Mouse (Mus musculus) midbrain, embryonic 11.5 days (tissue): Measurements from ENCODE around the gene Pacsin3. TPM values are rescaled to one million over a fixed set of nuclear protein-coding genes. Genes with fewer than 3 reads are reported as not detected.

Experiments used
- ATAC-seq: fragments of 200-750 bp; cut with Nextera tagmentation; 2 replicates; pipeline ENCODE4 v1.8.0; 2017; ENCODE audit warnings: moderate TSS enrichment, moderate library complexity; ENCODE audit not compliant: low FRiP score
- DNase-seq: peaks from one replicate; pipeline ENCODE4 v3.0.0; 2015; ENCODE audit warnings: low spot score; ENCODE audit errors: missing footprints
- H3K27ac ChIP-seq: fragments of 300-500 bp; sonication (generic); 2 replicates; pipeline ENCODE4 v1.5.1; 2014; ENCODE audit warnings: low read depth, low read length
- H3K27me3 ChIP-seq: fragments of 300-500 bp; sonication (generic); 2 replicates; pipeline ENCODE4 v1.6.1; 2014; ENCODE audit warnings: mild to moderate bottlenecking, low read length, moderate library complexity, mixed read lengths; ENCODE audit not compliant: control insufficient read depth, insufficient read depth
- H3K36me3 ChIP-seq: fragments of 300-500 bp; sonication (generic); 2 replicates; pipeline ENCODE4 v1.6.1; 2014; ENCODE audit warnings: mild to moderate bottlenecking, low read length, moderate library complexity, mixed read lengths; ENCODE audit not compliant: control insufficient read depth, insufficient read depth
- H3K4me1 ChIP-seq: fragments of 300-500 bp; sonication (generic); 2 replicates; pipeline ENCODE4 v1.6.1; 2014; ENCODE audit warnings: low read length; ENCODE audit not compliant: control insufficient read depth, insufficient read depth
- H3K4me2 ChIP-seq: fragments of 300-500 bp; sonication (generic); 2 replicates; pipeline ENCODE4 v1.6.1; 2014; ENCODE audit warnings: mild to moderate bottlenecking, moderate library complexity
- H3K4me3 ChIP-seq: fragments of 300-500 bp; sonication (generic); 2 replicates; pipeline ENCODE4 v1.5.1; 2014; ENCODE audit warnings: low read depth, low read length
- H3K9ac ChIP-seq: fragments of 300-500 bp; sonication (generic); 2 replicates; pipeline ENCODE4 v1.6.1; 2014; ENCODE audit warnings: low read length
- H3K9me3 ChIP-seq: fragments of 300-500 bp; sonication (generic); 2 replicates; pipeline ENCODE4 v1.6.1; 2016; ENCODE audit warnings: low read length; ENCODE audit not compliant: control insufficient read depth
- WGBS: fragments of 180-500 bp; shearing (Covaris S2); extraction: QIAGEN DNeasy Blood & Tissue Kit; methylation state at CpG from one replicate; pipeline ENCODE4 v1.1.7; 2014; 5-methylcytosine and 5-hydroxymethylcytosine counted together
- polyA plus RNA-seq: library from polyadenylated mRNA; unstranded; fragments of >200 nt; fragmentation: Nextera tagmentation; extraction: Ambion mirVana; gene quantifications from 2 replicates; pipeline ENCODE4 v1.2.1, GENCODE M21; 2014

Gene Pacsin3
- polyA plus RNA-seq, 1 experiment from 2014 or later: 24.3 TPM

DNA sequence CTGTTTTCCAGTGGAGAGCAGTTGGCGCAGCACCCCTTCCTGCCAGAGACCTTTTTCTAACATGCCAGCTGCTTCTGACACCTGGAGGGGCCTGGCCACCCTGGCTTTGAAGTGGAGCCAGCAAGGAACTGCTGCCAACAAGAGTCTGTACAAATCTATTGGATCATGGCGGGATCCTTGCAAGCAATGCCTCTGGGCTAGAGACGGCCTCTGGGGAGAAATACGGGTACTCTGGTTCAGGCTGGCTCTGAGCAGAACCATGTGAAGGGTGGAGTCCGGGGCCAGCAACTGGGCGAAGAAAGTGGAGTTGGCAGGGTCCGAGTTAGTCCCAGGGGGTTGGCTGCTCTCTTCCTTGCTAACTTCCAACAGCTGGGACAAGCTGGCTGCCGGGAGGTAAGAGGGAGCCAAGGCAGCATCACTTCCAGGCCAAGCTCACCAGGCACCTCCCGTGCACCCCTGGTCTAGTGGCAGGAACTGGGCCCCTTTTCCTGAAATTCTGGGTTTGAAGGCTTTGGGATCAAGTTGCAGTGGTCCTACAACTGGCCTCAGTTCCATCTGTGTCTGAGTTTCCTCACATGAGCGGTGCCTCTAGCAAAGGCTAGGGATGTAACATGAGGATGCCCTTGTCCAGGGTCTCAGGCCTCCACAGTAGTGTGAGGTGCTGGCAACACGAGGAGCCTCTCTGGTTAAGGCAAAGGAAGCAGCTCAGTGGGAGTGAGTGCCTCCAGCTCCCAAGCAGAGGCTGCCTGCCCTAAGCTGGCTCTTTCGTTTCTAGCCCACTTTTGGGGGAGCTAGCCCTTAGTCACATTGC is 35.6 kb downstream of the Pacsin3 start:
- DNase-seq (no peak), ATAC-seq (no peak)
- 83% methylated on average over 12 of the region's 12 CpGs for WGBS

DNA sequence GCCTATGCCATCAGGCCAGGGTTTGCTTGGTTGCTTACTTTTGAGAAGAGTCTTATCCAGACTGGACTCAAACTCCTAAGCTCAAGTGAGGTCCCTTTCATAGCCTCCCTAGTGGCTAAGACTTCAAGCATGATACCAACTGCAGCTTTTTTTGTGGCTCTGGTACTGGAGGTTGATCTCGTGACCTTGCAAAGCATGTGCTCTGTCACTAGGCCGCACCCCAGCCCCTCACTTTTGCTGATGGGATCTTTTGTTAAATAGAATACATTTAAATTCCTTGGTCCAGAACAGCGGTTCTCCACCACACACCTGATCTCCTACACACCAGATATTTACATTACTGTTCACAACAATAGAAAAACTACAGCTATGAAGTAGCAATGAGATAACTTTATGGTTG is 38.5 kb downstream of the Pacsin3 start:
- Histone ChIP-seq H3K9me3 (no peaks in the 10 kb centered on the region), H3K27me3 (no peaks in the 10 kb centered on the region), H3K9ac (no peak overlapping the region), H3K4me3 (no peak overlapping the region), H3K27ac (no peak overlapping the region), H3K4me1 (no peaks in the 10 kb centered on the region), H3K4me2 (no peak overlapping the region), H3K36me3 (no peaks in the 10 kb centered on the region)
- 87% methylated on average over 3 of the region's 3 CpGs for WGBS
- DNase-seq: no peak
- no peak for ATAC-seq

More for the DNA sequence above, 35.6 kb downstream of the Pacsin3 start:
- Histone ChIP-seq H3K27ac (no peak overlapping the region), H3K4me3 (no peak overlapping the region), H3K4me2 (no peak overlapping the region), H3K27me3 (no peaks in the 10 kb centered on the region), H3K36me3 (no peaks in the 10 kb centered on the region), H3K4me1 (no peaks in the 10 kb centered on the region), H3K9ac (no peak overlapping the region), H3K9me3 (no peaks in the 10 kb centered on the region)

GRCm38 (mm10) chr2:91295895-91296294 is 40.1 kb downstream of the Pacsin3 start:
- H3K4me3 ChIP-seq: no peak overlapping the region
- no peaks in the 10 kb centered on the region for H3K9me3 ChIP-seq
- H3K4me1 ChIP-seq: no peaks in the 10 kb centered on the region
- H3K4me2 ChIP-seq: no peak overlapping the region
- DNase-seq (no peak), ATAC-seq (no peak)
- H3K9ac ChIP-seq: no peak overlapping the region
- no peak overlapping the region for H3K27ac ChIP-seq
- 91% methylated on average over 5 of the region's 5 CpGs for WGBS
- no peaks in the 10 kb centered on the region for H3K27me3 ChIP-seq
- H3K36me3 ChIP-seq: no peaks in the 10 kb centered on the region

- no peak for DNase-seq
- no peaks in the 10 kb centered on the region for H3K9me3 ChIP-seq
- H3K27me3 ChIP-seq: no peaks in the 10 kb centered on the region
- no peak overlapping the region for H3K4me3 ChIP-seq
- no peaks in the 10 kb centered on the region for H3K36me3 ChIP-seq
- H3K4me1 ChIP-seq: no peaks in the 10 kb centered on the region
- 61% methylated on average over 3 of the region's 3 CpGs for WGBS
- H3K9ac ChIP-seq: no peak overlapping the region; the same call in 1 of the 2 replicates
- no peak overlapping the region; the same call in 1 of the 2 replicates for H3K27ac ChIP-seq
- no peak overlapping the region for H3K4me2 ChIP-seq
- no peak for ATAC-seq
Observed at GRCm38 (mm10) chr2:91299156-91299555, 43.4 kb downstream of the Pacsin3 start.

DNA sequence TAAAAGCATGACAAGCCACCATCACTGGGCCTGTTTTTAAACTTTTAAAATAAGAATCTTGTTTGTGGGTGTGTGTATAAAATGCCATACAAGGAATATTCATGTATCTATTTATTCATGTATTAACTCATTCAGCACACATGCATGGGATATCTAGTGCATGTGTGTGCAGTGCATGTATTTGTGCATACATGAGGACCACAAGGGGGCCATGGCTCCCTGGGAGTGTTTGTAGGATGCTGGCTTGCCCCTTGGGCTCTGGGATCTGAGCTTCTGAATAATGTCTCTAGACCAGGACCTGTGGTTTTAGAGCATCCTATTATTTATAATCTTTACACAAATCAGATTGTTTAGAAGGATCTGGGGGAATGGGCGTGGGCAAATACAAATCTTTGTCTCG is 45.0 kb downstream of the Pacsin3 start:
- H3K9ac ChIP-seq: no peak overlapping the region
- DNase-seq (no peak), ATAC-seq (no peak)
- H3K4me3 ChIP-seq: no peak overlapping the region
- H3K4me1 ChIP-seq: no peaks in the 10 kb centered on the region
- 92% methylated on average over 2 of the region's 2 CpGs for WGBS
- no peaks in the 10 kb centered on the region for H3K9me3 ChIP-seq
- no peak overlapping the region for H3K27ac ChIP-seq
- no peaks in the 10 kb centered on the region for H3K27me3 ChIP-seq
- H3K36me3 ChIP-seq: 0 out of 2 replicates have a peak, but pooled peaks cover 3% of the 10 kb centered on the region
- H3K4me2 ChIP-seq: no peak overlapping the region

GRCm38 (mm10) chr2:91301836-91302235 is 46.1 kb downstream of the Pacsin3 start:
- Histone ChIP-seq H3K4me2 (no peak overlapping the region), H3K36me3 (0 out of 2 replicates have a peak, but pooled peaks cover 3% of the 10 kb centered on the region), H3K4me3 (no peak overlapping the region), H3K27me3 (no peaks in the 10 kb centered on the region), H3K4me1 (no peaks in the 10 kb centered on the region), H3K27ac (no peak overlapping the region), H3K9ac (no peak overlapping the region), H3K9me3 (no peaks in the 10 kb centered on the region)
- ATAC-seq: no peak
- no peak for DNase-seq
- 86% methylated on average over 2 of the region's 2 CpGs for WGBS

GRCm38 (mm10) chr2:91302845-91303244 is 47.1 kb downstream of the Pacsin3 start:
- Histone ChIP-seq H3K9me3 (no peaks in the 10 kb centered on the region), H3K27ac (no peak overlapping the region), H3K27me3 (no peaks in the 10 kb centered on the region), H3K36me3 (0 out of 2 replicates have a peak, but pooled peaks cover 3% of the 10 kb centered on the region), H3K4me1 (no peaks in the 10 kb centered on the region), H3K9ac (no peak overlapping the region), H3K4me3 (no peak overlapping the region), H3K4me2 (no peak overlapping the region)
- no peak for DNase-seq
- ATAC-seq: no peak
- WGBS: 92% methylated on average over 3 of the region's 3 CpGs

DNA sequence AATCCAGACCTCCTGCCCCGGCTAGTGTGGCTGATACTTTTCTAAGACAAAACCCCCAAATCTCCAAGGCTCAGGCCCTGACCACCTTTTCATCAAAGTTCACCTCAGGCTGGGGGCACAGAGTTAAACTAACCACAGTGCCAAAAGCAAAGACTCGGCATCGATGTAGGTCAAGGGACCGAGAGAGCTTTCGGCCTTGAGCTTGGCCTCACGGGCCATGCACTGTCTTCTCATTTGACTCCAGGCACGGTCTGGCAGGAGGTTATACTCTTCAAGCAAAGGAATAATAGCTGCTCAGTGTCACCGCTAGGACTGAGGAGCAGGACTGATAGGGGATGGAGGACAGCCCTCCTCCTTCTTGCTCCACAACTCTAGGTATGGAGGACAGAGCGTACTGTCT is 50.2 kb downstream of the Pacsin3 start:
- H3K27ac ChIP-seq: no peak overlapping the region

GRCm38 (mm10) chr2:91306589-91306988 is 50.8 kb downstream of the Pacsin3 start:
- Histone ChIP-seq H3K4me1 (no peaks in the 10 kb centered on the region), H3K27ac (no peak overlapping the region), H3K27me3 (no peaks in the 10 kb centered on the region), H3K9ac (no peak overlapping the region), H3K4me2 (no peak overlapping the region), H3K9me3 (no peaks in the 10 kb centered on the region), H3K36me3 (0 out of 2 replicates have a peak, but pooled peaks cover 3% of the 10 kb centered on the region), H3K4me3 (no peak overlapping the region)
- DNase-seq (no peak), ATAC-seq (no peak)

More for the DNA sequence above, 50.2 kb downstream of the Pacsin3 start:
- DNase-seq (no peak), ATAC-seq (no peak)
- H3K4me1 ChIP-seq: no peaks in the 10 kb centered on the region
- no peak overlapping the region for H3K4me3 ChIP-seq
- H3K27me3 ChIP-seq: no peaks in the 10 kb centered on the region
- H3K9ac ChIP-seq: no peak overlapping the region
- no peaks in the 10 kb centered on the region for H3K9me3 ChIP-seq
- 94% methylated on average over 9 of the region's 9 CpGs for WGBS
- 0 out of 2 replicates have a peak, but pooled peaks cover 3% of the 10 kb centered on the region for H3K36me3 ChIP-seq
- no peak overlapping the region for H3K4me2 ChIP-seq
